Mouse (Mus musculus): ENCODE results near the gene Gng2. TPM values are rescaled to one million over a fixed set of nuclear protein-coding genes. Genes with fewer than 3 reads are reported as not detected.
"Not testable (repeated sequence)": the region's sequence is repeated elsewhere in the genome, so short reads cannot be mapped to it uniquely, and the experiment has no call there.

Gene Gng2
- total RNA-seq, 4 experiments from 2014 or later, result 175 to 217 (median 197) TPM

DNA sequence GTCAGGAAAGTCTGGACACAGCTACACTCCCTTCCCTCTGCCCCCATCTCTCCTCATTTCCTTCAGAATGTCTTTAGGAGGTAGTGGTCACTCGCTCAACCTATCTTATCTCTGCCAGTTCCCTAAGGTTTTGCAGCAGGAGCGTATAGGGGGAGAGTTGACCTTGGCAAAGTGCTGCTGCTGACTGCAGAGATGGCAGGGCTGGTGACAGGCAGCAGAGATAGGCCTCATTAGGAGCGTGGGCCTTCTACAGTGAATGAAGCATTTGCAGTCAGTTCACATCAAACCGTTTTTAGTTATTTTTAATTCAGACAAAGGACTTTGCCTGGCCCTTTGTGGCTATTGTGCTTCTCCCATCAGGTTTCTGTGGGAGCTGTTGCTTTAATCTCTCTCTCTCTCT lies 35.1 kb downstream of the Gng2 start:
- no peak for DNase-seq (ENCODE audit: low spot score in 2 of 2)

- no peak for DNase-seq (ENCODE audit: low spot score in 2 of 2)
Measured at GRCm38 (mm10) chr14:19940066-19940465, 37.4 kb downstream of the Gng2 start.

DNA sequence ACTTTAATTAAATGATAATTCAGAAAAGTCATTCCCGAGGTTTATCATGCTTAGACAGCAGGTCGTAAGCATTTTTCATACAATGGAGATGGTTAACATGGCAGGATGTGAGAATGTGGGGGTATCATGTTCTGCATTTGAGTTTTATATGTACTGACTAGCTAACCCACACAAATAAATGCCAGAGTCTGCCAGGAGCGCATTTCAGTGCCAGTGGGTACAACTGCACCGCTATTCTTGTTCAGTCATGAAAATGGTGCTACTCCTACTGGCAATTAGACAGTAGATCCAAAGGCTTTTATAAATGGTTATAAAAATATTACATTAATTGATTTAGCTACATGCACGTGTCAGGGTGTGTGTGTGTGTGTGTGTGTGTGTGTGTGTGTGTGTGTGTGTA lies 38.9 kb downstream of the Gng2 start:
- no peak for DNase-seq (ENCODE audit: low spot score in 2 of 2)

DNA sequence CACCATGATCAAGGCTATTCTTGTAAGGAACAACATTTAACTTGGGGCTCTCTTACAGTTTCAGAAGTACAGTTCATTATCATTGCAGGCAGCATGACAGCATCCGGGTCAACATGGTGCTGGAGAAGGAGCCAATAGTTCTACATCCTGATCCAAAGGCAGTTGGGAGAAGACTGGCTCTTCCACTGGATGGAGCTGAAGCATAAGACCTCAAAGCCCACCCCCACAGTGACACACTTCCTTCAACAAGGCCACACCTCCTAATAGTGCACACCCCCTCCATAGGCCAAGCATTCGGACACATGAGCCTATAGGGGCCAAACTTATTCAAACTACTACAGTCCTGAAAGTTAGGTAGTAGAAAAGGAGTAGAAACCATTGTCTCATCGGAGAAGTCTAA lies 42.3 kb downstream of the Gng2 start:
- DNase-seq (ENCODE audit: low spot score in 2 of 2), result no peak

DNA sequence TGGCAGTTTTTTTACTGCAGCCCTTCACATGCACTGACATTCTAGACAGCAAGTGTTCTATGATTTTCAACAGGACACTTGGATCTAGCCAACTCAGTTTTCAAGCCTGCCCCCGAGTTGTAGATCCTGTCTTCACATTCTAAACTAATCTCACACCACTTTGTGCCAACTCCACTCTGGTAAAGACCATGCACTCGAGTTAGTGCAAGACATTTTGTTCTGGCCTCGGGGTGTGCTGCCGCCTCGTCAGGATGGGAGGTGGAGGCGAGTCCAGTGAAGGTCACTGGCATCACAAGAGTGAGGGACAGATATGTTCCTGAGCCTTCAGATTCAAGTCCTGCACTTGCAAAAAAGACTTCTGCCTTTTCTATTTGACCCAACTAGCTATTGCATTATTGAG lies 44.1 kb downstream of the Gng2 start:
- no peak for DNase-seq (ENCODE audit: low spot score in 2 of 2)

DNA sequence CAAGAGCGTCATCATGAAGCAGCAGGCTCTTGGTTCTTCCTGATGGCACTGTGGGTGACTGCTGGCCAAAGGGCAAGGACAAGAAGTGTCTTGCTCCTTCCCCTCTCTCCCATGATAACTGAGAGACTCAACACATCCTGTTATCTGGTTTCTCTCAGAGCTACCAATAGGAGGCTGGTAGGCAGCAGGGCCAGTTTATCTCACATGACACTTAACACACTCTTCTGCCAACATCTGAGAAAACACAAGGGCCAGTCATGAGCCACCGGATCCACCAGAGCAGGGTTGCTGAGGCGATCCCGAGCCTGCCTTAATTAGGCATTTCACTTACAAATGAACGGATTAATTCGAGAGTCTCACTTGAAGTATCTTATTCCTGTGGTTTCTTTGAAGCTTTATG lies 49.5 kb downstream of the Gng2 start:
- no peak for DNase-seq (ENCODE audit: low spot score in 2 of 2)

DNA sequence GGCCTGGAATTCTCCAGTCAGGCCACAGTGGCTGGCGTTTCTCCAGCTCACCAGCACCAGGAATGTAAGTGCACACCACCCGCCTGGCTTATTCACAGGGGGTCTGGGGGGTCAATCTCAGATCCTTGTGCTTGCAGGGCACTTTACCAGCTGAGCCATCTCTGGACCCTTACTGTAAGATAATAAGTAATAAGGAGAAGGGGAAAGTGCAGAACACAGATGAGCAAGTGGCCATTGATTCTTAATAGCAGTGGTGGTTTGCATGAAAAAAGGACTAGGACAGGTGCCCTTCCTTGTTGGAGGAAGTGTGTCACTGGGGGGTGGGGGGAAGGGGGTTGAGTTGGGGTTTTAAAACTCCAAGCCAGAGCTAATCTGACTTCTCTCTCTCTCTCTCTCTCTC lies 50.3 kb downstream of the Gng2 start:
- DNase-seq (ENCODE audit: low spot score in 2 of 2), result no peak

DNA sequence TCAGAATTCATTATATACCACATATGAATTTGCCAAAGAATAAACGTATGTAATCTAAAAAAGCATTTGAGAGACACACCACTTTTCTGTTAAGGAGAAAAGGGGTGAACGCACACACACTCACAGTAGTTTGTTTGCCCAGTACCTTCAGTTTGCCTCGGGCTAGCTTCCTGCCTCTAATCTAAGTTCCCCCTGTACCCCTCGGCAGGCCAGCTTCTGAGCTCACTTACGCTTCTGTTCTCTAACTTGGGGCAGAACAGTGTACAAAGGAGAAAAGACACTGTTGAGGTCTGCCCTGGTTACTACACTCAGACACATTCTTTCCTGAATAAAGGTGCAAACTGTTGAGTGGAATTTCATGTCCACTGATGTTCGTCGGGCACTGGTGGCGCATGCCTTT lies 51.1 kb downstream of the Gng2 start:
- no peak for DNase-seq (ENCODE audit: low spot score in 2 of 2)

GRCm38 (mm10) chr14:19925157-19925556 lies 52.3 kb downstream of the Gng2 start:
- no peak for DNase-seq (ENCODE audit: low spot score in 2 of 2)

DNA sequence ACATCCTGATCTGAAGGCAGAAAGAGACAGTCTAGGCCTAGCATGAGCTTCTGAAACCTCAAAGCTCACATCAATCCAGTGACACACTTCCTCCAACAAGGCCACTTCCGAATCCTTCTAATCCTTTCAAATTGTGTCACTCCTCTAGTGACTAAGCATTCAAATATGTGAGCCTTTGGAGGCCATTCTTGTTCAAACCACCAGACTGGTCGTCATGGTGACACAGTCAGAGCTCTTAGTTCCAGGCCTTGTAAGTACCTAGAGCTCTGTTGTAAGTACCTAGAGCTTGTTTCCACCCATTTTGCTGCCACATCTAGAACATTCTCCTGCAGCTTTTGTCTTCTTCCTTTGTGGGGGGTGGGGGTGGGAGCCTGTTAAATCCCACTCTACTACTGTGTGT lies 53.3 kb downstream of the Gng2 start:
- no peak for DNase-seq (ENCODE audit: low spot score in 2 of 2)

GRCm38 (mm10) chr14:19920254-19920691 lies 57.2 kb downstream of the Gng2 start:
- DNase-seq (ENCODE audit: low spot score in 2 of 2), result no peak

DNA sequence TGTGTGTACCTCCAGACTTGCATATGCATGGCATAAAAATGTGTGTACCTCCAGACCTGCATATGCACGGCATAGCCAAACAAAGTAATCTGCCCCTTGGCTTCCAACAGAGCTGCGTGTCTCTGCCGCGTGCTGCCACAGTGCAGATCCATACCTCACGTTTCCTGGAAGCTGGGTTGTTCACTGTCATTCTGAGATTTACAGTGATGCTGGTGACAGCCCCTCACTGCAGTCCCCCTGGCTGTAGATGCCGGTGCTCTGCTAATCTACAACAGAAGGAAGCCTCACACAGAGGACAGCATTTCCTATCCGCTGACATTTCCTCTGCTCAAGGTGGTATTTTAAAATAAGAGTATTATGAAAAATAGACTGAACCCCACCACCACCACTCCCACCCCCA lies 57.6 kb downstream of the Gng2 start:
- DNase-seq (ENCODE audit: low spot score in 2 of 2), result no peak

DNA sequence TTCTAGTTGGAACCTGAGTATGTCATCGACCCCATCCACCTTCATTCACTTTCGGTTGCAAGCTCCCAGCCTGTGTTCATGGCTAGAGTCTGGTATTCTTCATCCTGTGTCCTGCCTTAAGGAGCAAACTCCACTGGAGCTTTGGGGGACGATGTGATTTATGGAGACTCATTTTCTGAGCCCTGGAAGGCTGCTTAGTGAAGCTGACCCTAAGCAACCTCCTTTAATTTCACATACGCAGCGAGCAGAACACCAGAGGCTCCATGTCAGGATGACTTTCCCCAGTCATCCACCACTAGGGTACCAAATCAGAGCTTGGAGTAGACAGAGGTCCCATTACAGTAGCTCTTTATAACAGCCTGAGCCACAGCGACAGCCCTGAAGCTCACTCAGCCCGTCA lies 59.9 kb downstream of the Gng2 start:
- DNase-seq (ENCODE audit: low spot score in 2 of 2), result no peak

DNA sequence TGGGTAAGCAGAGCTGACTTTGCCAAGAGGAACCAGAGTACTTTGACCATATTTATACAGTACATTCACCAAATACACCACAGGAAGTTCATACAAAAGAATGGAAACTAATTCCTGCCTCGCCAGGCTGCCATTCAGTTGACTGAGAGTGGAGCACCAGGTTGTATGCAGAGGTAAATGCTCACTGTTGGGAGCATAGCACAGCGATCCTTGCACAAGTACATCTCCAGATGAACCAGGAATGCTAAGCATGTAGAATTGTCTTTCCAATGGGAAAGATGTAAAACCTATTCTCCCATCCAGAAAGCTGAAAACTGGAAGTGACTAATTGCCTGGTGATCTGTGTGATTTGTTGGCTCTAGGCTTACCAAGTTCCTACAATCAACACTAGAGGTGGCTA lies 61.1 kb downstream of the Gng2 start:
- DNase-seq (ENCODE audit: low spot score in 2 of 2), result no peak

DNA sequence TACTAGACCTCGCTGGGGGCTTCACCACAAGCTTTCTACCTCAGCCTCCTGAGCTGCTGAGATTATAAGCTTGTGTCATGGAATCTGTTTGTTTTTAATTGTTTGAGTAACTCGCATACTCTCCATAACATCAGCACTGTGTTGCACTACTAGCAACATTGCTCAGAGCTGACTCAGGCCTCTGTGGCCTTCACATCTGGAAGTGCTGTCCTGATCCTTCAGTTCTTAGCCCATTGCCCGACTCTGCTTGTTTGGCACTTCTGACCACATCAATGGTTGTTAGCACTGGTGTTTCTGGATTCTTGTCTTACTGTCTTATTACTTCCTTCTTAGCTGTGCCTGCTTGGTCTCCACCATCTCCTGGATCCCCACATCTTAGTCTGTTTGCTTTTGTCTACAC lies 64.5 kb downstream of the Gng2 start:
- no peak for DNase-seq (ENCODE audit: low spot score in 2 of 2)

- DNase-seq (ENCODE audit: low spot score in 2 of 2), result peak; percentile 25 to 39
Measured at GRCm38 (mm10) chr14:19905615-19906014, 71.8 kb downstream of the Gng2 start.

DNA sequence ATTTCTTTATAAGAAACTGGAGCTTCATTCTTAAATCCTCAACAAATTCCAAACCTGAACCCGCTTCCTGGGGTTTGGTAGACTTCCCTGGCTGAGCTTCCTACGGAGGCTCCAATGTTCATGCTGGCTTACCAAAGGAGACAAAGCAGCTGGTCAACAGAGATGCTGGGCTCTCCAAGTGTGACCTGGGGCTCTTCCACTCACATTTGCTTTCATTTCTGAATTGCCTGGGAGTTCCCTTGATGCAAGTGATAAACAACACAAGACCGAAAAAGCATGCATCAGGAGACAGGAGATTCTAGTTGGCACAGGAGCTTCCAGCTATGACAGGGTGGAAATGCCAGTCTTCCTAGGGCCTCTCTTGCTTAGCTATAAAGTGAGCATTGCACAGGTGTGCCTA lies 72.6 kb downstream of the Gng2 start:
- no peak for DNase-seq (ENCODE audit: low spot score in 2 of 2)

- no peak for DNase-seq (ENCODE audit: low spot score in 2 of 2)
Measured at GRCm38 (mm10) chr14:19904031-19904430, 73.4 kb downstream of the Gng2 start.

- DNase-seq (ENCODE audit: low spot score in 2 of 2), result no peak
Measured at GRCm38 (mm10) chr14:19900492-19900891, 76.9 kb downstream of the Gng2 start.

DNA sequence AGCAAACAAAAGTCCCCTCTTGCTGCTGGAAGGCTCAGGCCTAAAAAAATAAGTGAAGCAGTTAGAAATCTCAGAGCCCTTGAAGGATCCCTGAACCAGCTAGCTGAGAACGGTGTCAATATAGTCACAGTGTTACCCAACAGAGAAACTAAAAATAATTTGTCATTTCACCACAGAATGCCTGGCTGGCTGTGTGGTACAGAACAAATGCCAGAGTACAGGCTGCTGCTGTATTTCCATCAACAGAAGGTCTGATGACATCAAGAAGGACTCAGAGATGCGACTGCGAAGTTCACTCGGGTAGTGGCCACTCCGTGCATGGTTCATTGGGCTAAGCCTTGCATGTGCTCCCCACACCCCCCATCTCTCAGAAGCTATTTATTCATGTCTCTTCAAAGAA lies 89.9 kb downstream of the Gng2 start:
- DNase-seq (ENCODE audit: low spot score in 2 of 2), result peak in 1 of 2 experiments; percentile 45

- DNase-seq (ENCODE audit: low spot score in 2 of 2), result not testable (repeated sequence)
Measured at GRCm38 (mm10) chr14:19884431-19884830, 93.0 kb downstream of the Gng2 start.

GRCm38 (mm10) chr14:19874201-19874807 lies 103.1 kb downstream of the Gng2 start:
- DNase-seq (ENCODE audit: low spot score in 2 of 2), result no peak

DNA sequence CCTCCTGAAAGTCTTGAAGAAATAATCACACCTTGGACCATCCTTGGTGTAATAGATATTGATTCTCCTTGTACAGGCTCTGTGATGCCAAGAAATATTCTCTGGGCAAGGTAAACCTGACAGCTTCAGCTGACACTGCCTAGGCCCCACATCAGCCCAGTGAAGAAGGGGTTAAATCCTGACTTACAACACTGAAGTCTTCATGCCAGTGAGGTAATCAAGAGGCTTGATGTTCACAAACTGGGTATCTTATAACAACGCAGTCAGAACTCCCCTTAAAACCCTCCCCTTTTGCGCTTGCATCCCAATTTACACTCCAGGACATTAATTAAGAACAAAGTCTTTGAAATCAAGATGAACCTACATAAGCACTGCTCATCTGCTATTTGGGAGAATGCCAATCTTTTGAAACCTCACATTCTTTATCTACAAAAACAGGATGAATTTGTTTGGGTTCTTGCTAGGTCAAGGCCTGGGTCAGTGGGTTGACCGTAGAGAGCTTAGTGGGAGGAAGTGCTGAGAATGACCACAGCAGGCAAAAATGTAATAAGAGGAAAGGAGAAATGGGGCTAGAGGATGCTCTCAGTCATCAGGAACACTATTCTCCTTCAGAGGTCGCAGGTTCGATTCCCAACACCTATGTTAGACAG lies 110.0 kb downstream of the Gng2 start:
- DNase-seq (ENCODE audit: low spot score in 2 of 2), result no peak

All from left cerebral cortex, adult 8-10 months (tissue).